9 mouse cellular contexts compared by ENCODE assay signal in genomic region chr19:56254751-56255150, GRCm38 (mm10). TPM values are rescaled to one million over a fixed set of nuclear protein-coding genes. Genes with fewer than 3 reads are reported as not detected.
DNase-seq lines count a peak whose midpoint lies in the region; ATAC-seq and TF ChIP-seq lines count a peak whose summit lies in the region.
"Had no signal": no experiment of that assay in that cellular context is flagged by ENCODE, and none has a peak within 500 bp of the region (broad histone marks: within the 10 kb centered on the region; RNA-seq: fewer than 3 reads in every experiment).

No protein-coding gene starts in this region.

- TF ChIP-seq RAD21 in CH12.LX (IDR thresholded peaks at IDR 0.05; ENCODE audit: low read depth, low read length), result no peak

- ATAC-seq in intestine, postnatal 0 days, result no peak
- ATAC-seq in intestine, embryonic 16.5 days, result no peak
- no peak for ATAC-seq in monocyte, adult 5-6 weeks (replicated peaks; ENCODE audit: insufficient number of reproducible peaks, low FRiP score, low TSS enrichment, poor library complexity, severe bottlenecking)
- no peak for ATAC-seq in frontal cortex, adult (ENCODE audit: low TSS enrichment)

- dilution Hi-C loops in CH12.LX (cut with MboI; ENCODE audit: extremely low pct_ligation_motif_present, extremely low pct_unique_long_range_greater_than_20kb, low sequenced_read_pairs), result no loop called here

- H3K27me3 ChIP-seq in intestine, postnatal 0 days (replicated peaks; ENCODE audit: control insufficient read depth, insufficient read depth, low read length), result no peaks in the 10 kb centered on the region
- H3K27me3 ChIP-seq in intestine, embryonic 16.5 days (replicated peaks; ENCODE audit: control insufficient read depth, insufficient read depth, low read length), result no peaks in the 10 kb centered on the region
- H3K27me3 ChIP-seq in CH12.LX (replicated peaks), result peaks cover 28% of the 10 kb centered on the region

- H3K4me1 ChIP-seq in intestine, postnatal 0 days (replicated peaks; ENCODE audit: control insufficient read depth, insufficient read depth, low read length), result no peaks in the 10 kb centered on the region
- H3K4me1 ChIP-seq in intestine, embryonic 16.5 days (ENCODE audit: control insufficient read depth, insufficient read depth, low read length), result no peaks in the 10 kb centered on the region
- peaks cover 2 to 12% of the 10 kb centered on the region in 2 experiments for H3K4me1 ChIP-seq in CH12.LX (ENCODE audit: control insufficient read depth in 1 of 2, insufficient read depth in 2 of 2)
- H3K4me1 ChIP-seq: hindbrain, embryonic 15.5 days had no signal

- no peak for TF ChIP-seq POLR2A in CH12.LX (IDR thresholded peaks at IDR 0.05; ENCODE audit: low read depth, low read length)

- TF ChIP-seq CTCF in intestine, postnatal 0 days (IDR thresholded peaks at IDR 0.05; ENCODE audit: low read depth), result peak; percentile 72
- peak; percentile 31 to 47; a peak in 2 of 4 replicates for TF ChIP-seq CTCF in CH12.LX (conservative IDR thresholded peaks at IDR 0.05 in 1 of 2, IDR thresholded peaks at IDR 0.05 in 1 of 2; ENCODE audit: low read depth in 2 of 2, low read length in 2 of 2)

- no peaks in the 10 kb centered on the region for H3K36me3 ChIP-seq in intestine, postnatal 0 days (ENCODE audit: control insufficient read depth, insufficient read depth)
- H3K36me3 ChIP-seq in intestine, embryonic 16.5 days (ENCODE audit: control insufficient read depth, insufficient read depth, low read length), result no peaks in the 10 kb centered on the region
- H3K36me3 ChIP-seq in CH12.LX (replicated peaks in 1 of 2; ENCODE audit: control insufficient read depth in 1 of 2, insufficient read depth in 1 of 2, low read length in 1 of 2), result no peaks in the 10 kb centered on the region
- H3K36me3 ChIP-seq: hindbrain, embryonic 15.5 days had no signal

- 53% methylated on average over 7 of the region's 7 CpGs for WGBS in intestine, postnatal 0 days
- WGBS in intestine, embryonic 16.5 days, result 49% methylated on average over 7 of the region's 7 CpGs

- no peaks in the 10 kb centered on the region for H3K9me3 ChIP-seq in intestine, postnatal 0 days (ENCODE audit: control insufficient read depth)
- H3K9me3 ChIP-seq in intestine, embryonic 16.5 days (ENCODE audit: control insufficient read depth, low read length), result no peaks in the 10 kb centered on the region
- no peaks in the 10 kb centered on the region for H3K9me3 ChIP-seq in CH12.LX (replicated peaks; ENCODE audit: low read length)
- H3K9me3 ChIP-seq: hindbrain, embryonic 15.5 days had no signal

- DNase-seq in CH12.LX (ENCODE audit: extremely low read depth) (peak; percentile 9), adipocyte (ENCODE audit: low spot score) (peak; percentile 64)
- DNase-seq in lung, postnatal 14 days, result peak; percentile 16
- no peak for DNase-seq in adrenal gland, adult 2 months

- H3K4me2 ChIP-seq in intestine, postnatal 0 days (replicated peaks; ENCODE audit: low read depth), result no peak overlapping the region
- H3K4me2 ChIP-seq in intestine, embryonic 16.5 days (ENCODE audit: low read depth, low read length), result no peak overlapping the region
- no peak overlapping the region for H3K4me2 ChIP-seq in CH12.LX (ENCODE audit: insufficient read depth, low read depth, poor library complexity, severe bottlenecking)
- H3K4me2 ChIP-seq: hindbrain, embryonic 15.5 days had no signal

- H3K79me2 ChIP-seq in CH12.LX (replicated peaks; ENCODE audit: control insufficient read depth, extremely low read depth, insufficient read depth, poor library complexity, severe bottlenecking), result no peaks in the 10 kb centered on the region

- H3K27ac ChIP-seq in intestine, postnatal 0 days (ENCODE audit: low read depth, low read length), result no peak overlapping the region
- H3K27ac ChIP-seq in intestine, embryonic 16.5 days (ENCODE audit: low read length), result no peak overlapping the region
- H3K27ac ChIP-seq in CH12.LX (ENCODE audit: insufficient read depth, low read depth), result no peak overlapping the region
- H3K27ac ChIP-seq: hindbrain, embryonic 15.5 days had no signal

- no peak overlapping the region for H3K4me3 ChIP-seq in intestine, postnatal 0 days (ENCODE audit: low read depth, low read length)
- no peak overlapping the region for H3K4me3 ChIP-seq in intestine, embryonic 16.5 days (ENCODE audit: low read length)
- H3K4me3 ChIP-seq in CH12.LX (replicated peaks in 1 of 3; ENCODE audit: low read depth in 2 of 3, low read length in 2 of 3, poor library complexity in 1 of 3), result no peak overlapping the region
- H3K4me3 ChIP-seq: hindbrain, embryonic 15.5 days had no signal

- in situ Hi-C loops in CH12.LX (cut with MboI; ENCODE audit: low pct_ligation_motif_present, low pct_unique_long_range_greater_than_20kb, low sequenced_read_pairs), result loop anchor here (25.0 kb wide), 1 partner anchor 892 kb away; no protein-coding TSS in a partner anchor

- TF ChIP-seq EP300 in CH12.LX (IDR thresholded peaks at IDR 0.05; ENCODE audit: low read length), result no peak

- H3K9ac ChIP-seq in intestine, postnatal 0 days (ENCODE audit: low read depth, low read length), result no peak overlapping the region
- no peak overlapping the region for H3K9ac ChIP-seq in intestine, embryonic 16.5 days (ENCODE audit: low read depth, low read length)
- H3K9ac ChIP-seq in CH12.LX (ENCODE audit: insufficient read depth, low read depth), result no peak overlapping the region
- H3K9ac ChIP-seq: hindbrain, embryonic 15.5 days had no signal

TF ChIP-seq in CH12.LX, 34 proteins besides CTCF, POLR2A, EP300 and RAD21:
- no peak for TF ChIP-seq USF1 (IDR thresholded peaks at IDR 0.05; ENCODE audit: low read depth, low read length)
- TF ChIP-seq ZKSCAN1 (IDR thresholded peaks at IDR 0.05; ENCODE audit: borderline replicate concordance, low read depth, low read length), result no peak
- no peak for TF ChIP-seq JUN (IDR thresholded peaks at IDR 0.05; ENCODE audit: insufficient read depth, low read depth, low read length)
- TF ChIP-seq MEF2A (IDR thresholded peaks at IDR 0.05; ENCODE audit: borderline replicate concordance, low read depth, low read length), result no peak
- TF ChIP-seq MAFK (IDR thresholded peaks at IDR 0.05; ENCODE audit: insufficient replicate concordance, low read length), result no peak
- TF ChIP-seq CHD2 (IDR thresholded peaks at IDR 0.05; ENCODE audit: low read length), result no peak
- TF ChIP-seq POLR2AphosphoS2 (IDR thresholded peaks at IDR 0.05; ENCODE audit: low read depth, low read length), result no peak
- no peak for TF ChIP-seq CHD1 (IDR thresholded peaks at IDR 0.05; ENCODE audit: low read depth, low read length)
- TF ChIP-seq TCF12 (IDR thresholded peaks at IDR 0.05; ENCODE audit: low read depth, low read length), result no peak
- TF ChIP-seq ZC3H11A (IDR thresholded peaks at IDR 0.05; ENCODE audit: low read depth, low read length), result no peak
- no peak for TF ChIP-seq SIN3A (IDR thresholded peaks at IDR 0.05; ENCODE audit: low read length)
- no peak for TF ChIP-seq NELFE (IDR thresholded peaks at IDR 0.05; ENCODE audit: low read depth, low read length)
- no peak for TF ChIP-seq BHLHE40 (IDR thresholded peaks at IDR 0.05; ENCODE audit: low read depth, low read length)
- TF ChIP-seq HCFC1 (IDR thresholded peaks at IDR 0.05; ENCODE audit: low read depth, low read length), result no peak
TF ChIP-seq in CH12.LX: peak in this region for 0.

RNA-seq across cellular contexts. Expression of gene Habp2, which starts 32.2 kb away (rescaled TPM):
- polyA plus RNA-seq in intestine, postnatal 0 days (2015; fragmentation: Nextera tagmentation; extraction: Ambion mirVana), result 1.1 and 1.5 TPM in 2 replicates
- 10.1 and 12.7 TPM in 2 replicates for polyA plus RNA-seq in intestine, embryonic 16.5 days (2015; fragmentation: Nextera tagmentation; extraction: Ambion mirVana)
- total RNA-seq in CH12.LX (2012; rRNA removed) (not detected in 2 replicates), CH12.LX (2014; rRNA removed) (not detected in 2 replicates)
- polyA plus RNA-seq in CH12.LX (2012; ENCODE audit: insufficient read length, low read depth), result not detected in 2 replicates
- not detected in 3 replicates for total RNA-seq in monocyte, adult 5-6 weeks (2017)
- under 1 TPM; 0.24 to 0.43 TPM for total RNA-seq in adrenal gland, adult 2 months (2021)
- polyA plus RNA-seq in adrenal gland, adult 2 months (2012; rRNA removed), result 0.35 TPM in 1 of 2 replicates, not detected in the other
